Mouse (Mus musculus): ENCODE data around the gene Fcrl6. TPM values are rescaled to one million over a fixed set of nuclear protein-coding genes. Genes with fewer than 3 reads are reported as not detected.
A peak's percentile ranks its signal among the peaks of the same experiment; 100 is the strongest.

Fcrl6 gene
- polyA plus RNA-seq, 1 experiment, result not detected

- no peak for TF ChIP-seq FOSL1 (IDR thresholded peaks at IDR 0.05; ENCODE audit: insufficient read depth, low read length, poor library complexity, severe bottlenecking)
- TF ChIP-seq MAX (IDR thresholded peaks at IDR 0.05), result no peak
- no peak for TF ChIP-seq CTCF (IDR thresholded peaks at IDR 0.05; ENCODE audit: control insufficient read depth, insufficient read depth, insufficient read length)
- no peak for TF ChIP-seq USF1 (IDR thresholded peaks at IDR 0.05; ENCODE audit: low read depth)
- no peak for TF ChIP-seq CEBPB (IDR thresholded peaks at IDR 0.05; ENCODE audit: low read depth)
- TF ChIP-seq MYOG (IDR thresholded peaks at IDR 0.05; ENCODE audit: control insufficient read depth, extremely low read depth, insufficient read length), result no peak
- no peak for TF ChIP-seq MYOD1 (IDR thresholded peaks at IDR 0.05; ENCODE audit: control insufficient read depth, insufficient read length, low read depth)
- Histone ChIP-seq H3K36me3 (ENCODE audit: control insufficient read depth, insufficient read depth) (no peaks in the 10 kb centered on the region), H3K27me3 (ENCODE audit: control insufficient read depth, insufficient read depth, insufficient read length) (no peaks in the 10 kb centered on the region), H3ac (ENCODE audit: control insufficient read depth, insufficient read length, low read depth) (no peak overlapping the region), H3K4me3 (ENCODE audit: insufficient read depth, poor library complexity, severe bottlenecking) (no peak overlapping the region), H3K79me2 (ENCODE audit: control insufficient read depth, insufficient read depth) (no peaks in the 10 kb centered on the region), H3K79me3 (ENCODE audit: low read depth) (no peaks in the 10 kb centered on the region)
These were observed 36.2 kb downstream of the Fcrl6 start for GRCm38 (mm10) chr1:172566131-172566530.

DNA sequence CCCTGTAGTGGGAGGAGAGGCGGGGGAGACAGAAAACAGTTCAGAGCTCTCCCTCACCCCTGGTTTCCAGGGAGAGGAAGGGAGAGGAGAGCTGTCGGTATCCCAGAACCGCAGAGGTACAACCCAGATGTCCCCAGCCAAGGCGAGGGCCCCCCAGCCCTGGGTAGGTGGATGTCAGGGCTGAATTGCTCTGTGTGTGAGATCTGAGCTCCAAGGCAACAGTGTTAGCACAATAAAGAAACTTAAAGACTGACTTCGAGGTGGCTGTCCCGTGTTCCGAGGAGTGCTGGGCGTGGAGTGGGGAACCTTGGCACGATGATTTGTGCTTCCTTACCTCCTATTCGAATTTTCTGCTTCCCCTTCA is 38.9 kb downstream of the Fcrl6 start:
- Histone ChIP-seq H3K36me3 (ENCODE audit: control insufficient read depth, insufficient read depth) (no peaks in the 10 kb centered on the region), H3K79me2 (ENCODE audit: control insufficient read depth, insufficient read depth) (no peaks in the 10 kb centered on the region), H3K4me3 (ENCODE audit: insufficient read depth, poor library complexity, severe bottlenecking) (no peak overlapping the region), H3K79me3 (ENCODE audit: low read depth) (no peaks in the 10 kb centered on the region), H3K27me3 (ENCODE audit: control insufficient read depth, insufficient read depth, insufficient read length) (no peaks in the 10 kb centered on the region), H3ac (ENCODE audit: control insufficient read depth, insufficient read length, low read depth) (no peak overlapping the region)
- no peak for TF ChIP-seq CEBPB (IDR thresholded peaks at IDR 0.05; ENCODE audit: low read depth)
- no peak for TF ChIP-seq MAX (IDR thresholded peaks at IDR 0.05)
- TF ChIP-seq MYOD1 (IDR thresholded peaks at IDR 0.05; ENCODE audit: control insufficient read depth, insufficient read length, low read depth), result no peak
- TF ChIP-seq CTCF (IDR thresholded peaks at IDR 0.05; ENCODE audit: control insufficient read depth, insufficient read depth, insufficient read length), result no peak
- TF ChIP-seq FOSL1 (IDR thresholded peaks at IDR 0.05; ENCODE audit: insufficient read depth, low read length, poor library complexity, severe bottlenecking), result no peak
- no peak for TF ChIP-seq USF1 (IDR thresholded peaks at IDR 0.05; ENCODE audit: low read depth)
- TF ChIP-seq MYOG (IDR thresholded peaks at IDR 0.05; ENCODE audit: control insufficient read depth, extremely low read depth, insufficient read length), result no peak

DNA sequence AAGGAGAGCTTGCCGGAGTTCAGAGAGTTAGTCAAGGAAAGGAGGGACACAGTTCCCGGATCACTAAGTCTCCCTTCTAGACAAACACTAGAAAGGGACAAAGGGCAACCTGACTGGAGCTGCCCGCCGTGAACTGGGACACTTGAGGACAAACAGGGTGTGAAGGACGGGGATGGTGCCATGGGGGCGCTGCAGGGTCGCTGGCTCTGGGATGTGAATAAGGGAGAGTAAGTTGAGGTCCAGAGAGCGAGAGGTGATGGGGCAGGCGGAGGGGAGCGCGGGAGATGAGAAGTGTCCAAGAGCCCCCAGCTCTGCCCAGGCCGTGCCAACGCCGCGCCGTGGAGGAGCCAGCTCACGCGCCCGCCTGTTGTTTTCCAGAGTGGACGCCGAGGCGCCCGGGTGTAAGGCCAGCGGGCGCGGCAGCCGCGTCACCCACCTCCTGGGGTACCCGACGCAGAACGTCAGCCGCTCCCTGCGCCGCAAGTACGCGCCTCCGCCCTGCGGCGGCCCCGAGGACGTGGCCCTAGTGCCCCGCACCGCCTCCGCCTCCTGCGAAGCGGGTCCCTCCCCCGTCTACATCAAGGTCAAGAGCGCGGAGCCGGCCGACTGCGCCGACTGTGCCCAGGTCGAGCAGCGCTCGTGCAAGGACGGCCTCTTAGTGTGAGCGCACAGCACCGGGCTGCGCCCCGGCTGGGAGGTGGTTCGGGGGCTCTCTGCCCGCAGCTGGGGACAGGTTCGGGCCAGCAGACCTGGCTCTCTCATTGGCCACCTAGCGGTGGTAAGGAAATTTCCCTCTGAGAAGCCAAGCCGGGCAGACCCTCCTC is 39.5 kb downstream of the Fcrl6 start:
- Histone ChIP-seq H3ac (ENCODE audit: control insufficient read depth, insufficient read length, low read depth) (peak overlapping the region; percentile 43), H3K79me2 (ENCODE audit: control insufficient read depth, insufficient read depth) (no peaks in the 10 kb centered on the region), H3K79me3 (ENCODE audit: low read depth) (no peaks in the 10 kb centered on the region), H3K27me3 (ENCODE audit: control insufficient read depth, insufficient read depth, insufficient read length) (no peaks in the 10 kb centered on the region), H3K36me3 (ENCODE audit: control insufficient read depth, insufficient read depth) (no peaks in the 10 kb centered on the region), H3K4me3 (ENCODE audit: insufficient read depth, poor library complexity, severe bottlenecking) (peak overlapping the region; percentile 14)
- TF ChIP-seq MYOD1 (IDR thresholded peaks at IDR 0.05; ENCODE audit: control insufficient read depth, insufficient read length, low read depth), result no peak
- peak; percentile 50 for TF ChIP-seq CTCF (IDR thresholded peaks at IDR 0.05; ENCODE audit: control insufficient read depth, insufficient read depth, insufficient read length)

GRCm38 (mm10) chr1:172555638-172556037 is 46.7 kb downstream of the Fcrl6 start, which contains the start of gene Vsig8:
Gene Vsig8, plus strand, starts transcription at chr1:172555938.
- Histone ChIP-seq H3K36me3 (ENCODE audit: control insufficient read depth, insufficient read depth) (no peaks in the 10 kb centered on the region), H3K79me3 (ENCODE audit: low read depth) (no peaks in the 10 kb centered on the region), H3K27me3 (ENCODE audit: control insufficient read depth, insufficient read depth, insufficient read length) (peaks cover 4% of the 10 kb centered on the region), H3ac (ENCODE audit: control insufficient read depth, insufficient read length, low read depth) (no peak within 1 kb of the TSS), H3K4me3 (ENCODE audit: insufficient read depth, poor library complexity, severe bottlenecking) (no peak within 1 kb of the TSS), H3K79me2 (ENCODE audit: control insufficient read depth, insufficient read depth) (no peaks in the 10 kb centered on the region)
- TF ChIP-seq CEBPB (IDR thresholded peaks at IDR 0.05; ENCODE audit: low read depth) (no peak), MAX (IDR thresholded peaks at IDR 0.05) (no peak), USF1 (IDR thresholded peaks at IDR 0.05; ENCODE audit: low read depth) (no peak), FOSL1 (IDR thresholded peaks at IDR 0.05; ENCODE audit: insufficient read depth, low read length, poor library complexity, severe bottlenecking) (no peak), MYOG (IDR thresholded peaks at IDR 0.05; ENCODE audit: control insufficient read depth, extremely low read depth, insufficient read length) (no peak), MYOD1 (IDR thresholded peaks at IDR 0.05; ENCODE audit: control insufficient read depth, insufficient read length, low read depth) (no peak), CTCF (IDR thresholded peaks at IDR 0.05; ENCODE audit: control insufficient read depth, insufficient read depth, insufficient read length) (no peak)

DNA sequence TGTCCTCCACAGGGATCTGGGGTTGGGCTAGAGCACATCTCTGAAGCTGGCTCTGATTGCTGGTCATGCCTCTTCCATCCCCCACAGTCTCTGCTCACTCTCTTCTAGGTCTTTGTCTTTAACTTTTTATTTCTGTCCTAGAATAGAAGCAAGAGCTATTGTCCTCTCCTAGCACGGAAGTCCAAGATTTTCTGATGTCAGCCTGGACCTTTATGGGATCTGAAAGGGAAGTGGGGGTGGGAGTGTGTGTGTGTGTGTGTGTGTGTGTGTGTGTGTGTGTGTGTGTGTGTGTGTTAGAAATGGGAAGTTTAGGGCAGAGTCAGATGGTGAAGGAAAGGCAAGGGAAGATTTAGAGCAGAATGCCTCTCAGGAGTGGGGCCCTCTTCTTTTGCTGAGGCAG is 49.7 kb downstream of the Fcrl6 start:
- H3K79me2 ChIP-seq (ENCODE audit: control insufficient read depth, insufficient read depth), result no peaks in the 10 kb centered on the region
- TF ChIP-seq FOSL1 (IDR thresholded peaks at IDR 0.05; ENCODE audit: insufficient read depth, low read length, poor library complexity, severe bottlenecking), result no peak
- no peak for TF ChIP-seq MAX (IDR thresholded peaks at IDR 0.05)
- TF ChIP-seq MYOD1 (IDR thresholded peaks at IDR 0.05; ENCODE audit: control insufficient read depth, insufficient read length, low read depth), result no peak
- TF ChIP-seq CTCF (IDR thresholded peaks at IDR 0.05; ENCODE audit: control insufficient read depth, insufficient read depth, insufficient read length), result no peak
- TF ChIP-seq CEBPB (IDR thresholded peaks at IDR 0.05; ENCODE audit: low read depth), result no peak
- TF ChIP-seq USF1 (IDR thresholded peaks at IDR 0.05; ENCODE audit: low read depth), result no peak
- no peak for TF ChIP-seq MYOG (IDR thresholded peaks at IDR 0.05; ENCODE audit: control insufficient read depth, extremely low read depth, insufficient read length)
- no peak overlapping the region for H3K4me3 ChIP-seq (ENCODE audit: insufficient read depth, poor library complexity, severe bottlenecking)
- H3K79me3 ChIP-seq (ENCODE audit: low read depth), result no peaks in the 10 kb centered on the region
- H3ac ChIP-seq (ENCODE audit: control insufficient read depth, insufficient read length, low read depth), result no peak overlapping the region
- H3K36me3 ChIP-seq (ENCODE audit: control insufficient read depth, insufficient read depth), result no peaks in the 10 kb centered on the region
- H3K27me3 ChIP-seq (ENCODE audit: control insufficient read depth, insufficient read depth, insufficient read length), result peaks cover 4% of the 10 kb centered on the region
